Mouse (Mus musculus): ENCODE measurements at regions not wholly inside any gene's neighbourhood (a gene's known extent, or its start where the extent isn't known, plus 50 kb on each side); places are given as distances from the start of the nearest gene placed in this dataset.
A peak's percentile ranks its signal among the peaks of the same experiment; 100 is the strongest.

DNA sequence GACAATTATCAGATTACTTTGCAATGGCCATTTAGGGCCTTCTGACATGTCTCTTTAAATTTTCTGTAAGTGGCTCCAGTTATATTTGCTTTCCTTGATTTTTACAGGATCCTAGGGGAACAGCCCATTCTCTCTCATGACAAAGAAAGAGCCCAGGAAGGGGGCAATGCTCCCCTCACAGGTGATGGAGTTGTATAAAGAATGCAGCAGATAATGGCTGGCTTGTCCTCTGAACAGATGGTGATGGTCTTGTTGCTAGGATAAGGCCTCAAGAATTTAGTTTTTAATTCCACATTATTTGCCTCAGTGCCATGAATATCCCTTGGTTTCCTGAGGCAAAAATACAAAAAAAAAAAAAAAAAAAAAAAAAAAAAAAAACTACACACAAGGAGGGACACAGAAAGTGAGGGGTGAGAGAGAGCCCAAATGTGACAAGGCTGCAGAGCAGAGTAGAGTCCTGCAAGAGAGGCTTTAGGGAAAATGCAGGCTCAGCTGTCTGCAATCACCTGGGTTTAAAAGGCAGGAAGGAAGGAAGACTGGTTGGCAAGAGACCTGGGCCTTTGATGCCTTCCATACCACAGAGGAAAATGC, 272.8 kb upstream of the Zeb2 start:
- DNase-seq (ENCODE audit: inconsistent age in 2 of 2, low spot score in 1 of 2) = no peak

DNA sequence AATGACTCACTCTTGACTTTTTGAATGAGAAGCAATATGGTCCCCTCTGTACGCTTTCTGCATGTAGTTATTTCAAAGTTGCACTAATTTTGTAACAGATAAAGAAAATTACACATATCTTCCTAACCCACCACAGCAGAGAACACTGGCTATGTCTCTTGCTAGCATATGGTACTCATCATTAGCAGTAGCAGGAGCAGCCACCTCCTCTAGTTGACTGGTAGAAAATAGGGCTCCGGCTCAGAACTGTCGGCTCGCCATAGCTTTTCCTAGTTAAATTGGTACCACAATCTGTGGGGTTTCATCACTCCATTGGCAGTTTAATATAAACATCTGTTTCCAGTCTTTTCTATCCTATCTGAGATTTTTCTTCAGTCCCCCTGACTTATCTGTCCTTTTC, 254.1 kb upstream of the Zeb2 start:
- DNase-seq (ENCODE audit: inconsistent age in 2 of 2, low spot score in 1 of 2) = no peak

DNA sequence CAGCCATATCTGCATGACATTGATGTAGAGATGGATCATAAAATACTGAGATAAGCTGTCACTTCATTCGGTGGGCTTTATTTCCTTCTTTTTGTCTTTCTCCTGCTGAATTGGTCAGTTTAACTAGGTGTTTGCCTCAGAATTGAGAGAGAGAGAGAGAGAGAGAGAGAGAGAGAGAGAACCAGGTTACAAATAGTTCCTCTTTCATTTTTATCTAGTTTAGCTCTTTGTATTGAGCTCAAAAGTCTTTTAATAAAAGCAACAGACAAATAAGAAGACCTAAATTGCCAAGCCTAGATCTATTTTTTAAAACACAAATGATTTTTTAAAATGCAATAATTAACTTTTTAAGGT, 253.4 kb upstream of the Zeb2 start:
- DNase-seq (ENCODE audit: inconsistent age in 2 of 2, low spot score in 1 of 2) = no peak

DNA sequence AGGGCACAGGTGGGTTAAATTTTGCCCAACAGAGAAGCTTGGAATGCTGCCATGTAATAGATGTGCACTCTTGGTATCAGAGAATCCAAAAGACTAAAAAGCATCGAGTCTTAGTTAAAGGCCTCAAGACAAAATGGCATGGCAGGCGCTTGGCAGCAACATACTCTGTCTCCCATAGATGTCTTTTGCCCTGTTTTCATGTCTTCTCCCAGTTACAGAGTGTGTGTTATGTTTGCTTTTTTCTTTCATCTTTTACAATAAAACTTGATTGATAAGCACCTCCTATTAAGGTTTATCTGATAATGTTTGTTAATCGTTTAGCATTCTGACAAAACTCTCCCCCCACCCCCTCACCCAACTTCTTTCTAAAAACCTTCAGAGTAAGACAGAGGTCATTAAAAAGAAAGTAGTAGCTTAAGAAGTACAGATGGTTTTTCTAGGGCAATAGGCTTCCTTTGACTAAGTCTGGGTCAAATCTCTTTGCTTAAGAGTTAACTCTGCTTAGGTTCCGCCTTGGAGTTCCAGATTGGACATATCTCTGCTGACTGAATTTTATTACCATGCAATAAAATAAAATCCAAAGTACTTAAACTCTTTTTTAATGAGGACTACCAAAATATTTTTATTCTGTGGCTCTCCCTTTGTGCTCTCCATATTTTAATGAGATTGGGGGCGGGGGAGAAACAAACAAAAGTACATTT, 252.9 kb upstream of the Zeb2 start:
- no peak for DNase-seq (ENCODE audit: inconsistent age in 2 of 2, low spot score in 1 of 2)

DNA sequence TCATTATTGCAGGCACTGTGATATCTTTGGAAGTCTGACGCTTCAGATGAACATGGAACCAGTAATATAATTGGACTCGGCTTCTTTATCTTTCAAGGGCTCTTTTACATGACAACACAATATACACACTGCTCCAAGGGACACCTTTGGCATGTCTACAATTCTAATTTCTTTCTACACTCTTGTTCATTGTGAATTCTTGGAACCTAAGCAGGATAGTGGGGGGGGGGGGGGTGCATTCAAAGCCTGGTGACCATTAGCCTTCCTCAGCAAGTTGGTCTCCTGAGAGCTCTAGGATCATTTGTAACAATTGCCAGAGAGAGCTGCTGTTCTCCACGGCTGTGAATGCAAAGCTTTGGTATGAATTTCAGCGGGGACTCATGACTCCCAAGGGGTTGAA, 252.2 kb upstream of the Zeb2 start:
- no peak for DNase-seq (ENCODE audit: inconsistent age in 2 of 2, low spot score in 1 of 2)

DNA sequence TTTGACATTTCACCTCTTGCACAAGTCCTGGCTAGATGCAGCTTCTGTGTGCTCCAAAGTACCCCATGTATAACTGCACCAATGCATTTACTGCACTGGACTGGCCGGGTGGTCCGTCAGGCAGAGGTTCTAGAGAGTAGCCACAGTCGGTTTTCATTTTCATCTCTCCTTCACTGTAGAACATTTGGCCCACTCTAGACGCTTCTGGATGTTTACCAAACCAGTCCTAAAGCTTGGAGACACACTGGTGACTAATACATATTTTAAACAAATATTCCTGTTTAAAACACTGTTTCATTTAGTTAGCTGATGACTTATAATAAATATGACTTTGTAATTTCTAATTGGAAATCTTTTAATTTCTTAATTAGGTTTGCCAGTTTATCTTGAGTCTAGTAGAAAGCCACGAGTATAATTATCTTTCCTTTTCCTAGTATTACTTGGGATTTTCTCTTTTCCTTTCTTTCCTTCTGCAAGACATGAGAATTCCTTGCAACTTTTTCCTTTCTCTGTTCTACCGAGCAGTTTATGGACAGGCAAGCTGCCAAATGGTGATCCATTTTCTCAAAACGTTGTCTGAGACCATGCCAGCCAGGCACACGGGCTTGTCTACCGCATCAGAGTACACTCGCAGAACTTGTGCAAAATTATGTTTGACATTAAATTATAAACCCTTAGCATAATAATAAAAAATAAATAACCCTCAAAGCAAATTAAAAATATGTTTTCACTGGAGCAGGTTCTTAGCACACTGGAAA, 250.4 kb upstream of the Zeb2 start:
- peak in 1 of 2 experiments; percentile 34 for DNase-seq (ENCODE audit: inconsistent age in 2 of 2, low spot score in 1 of 2)

DNA sequence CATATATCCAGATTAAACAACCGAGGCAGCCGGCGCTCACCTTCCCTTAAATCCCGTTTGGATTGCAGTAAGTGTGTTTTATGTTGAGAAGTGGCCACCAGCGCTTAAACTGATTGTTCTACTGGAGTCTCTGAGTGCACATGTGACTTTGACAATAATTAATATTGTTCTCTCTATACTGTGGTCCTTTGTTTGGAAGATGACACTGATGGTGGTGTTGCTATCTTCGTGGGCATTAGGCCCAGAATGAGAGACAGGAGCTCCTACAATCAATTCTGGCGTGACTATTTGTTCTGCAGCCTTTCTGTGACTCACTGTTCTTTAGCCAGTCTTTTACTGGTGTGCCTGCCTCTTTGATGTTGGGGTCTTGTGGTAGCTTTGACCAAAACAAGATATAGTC, 240.1 kb upstream of the Zeb2 start:
- DNase-seq (ENCODE audit: inconsistent age in 2 of 2, low spot score in 1 of 2) = no peak

DNA sequence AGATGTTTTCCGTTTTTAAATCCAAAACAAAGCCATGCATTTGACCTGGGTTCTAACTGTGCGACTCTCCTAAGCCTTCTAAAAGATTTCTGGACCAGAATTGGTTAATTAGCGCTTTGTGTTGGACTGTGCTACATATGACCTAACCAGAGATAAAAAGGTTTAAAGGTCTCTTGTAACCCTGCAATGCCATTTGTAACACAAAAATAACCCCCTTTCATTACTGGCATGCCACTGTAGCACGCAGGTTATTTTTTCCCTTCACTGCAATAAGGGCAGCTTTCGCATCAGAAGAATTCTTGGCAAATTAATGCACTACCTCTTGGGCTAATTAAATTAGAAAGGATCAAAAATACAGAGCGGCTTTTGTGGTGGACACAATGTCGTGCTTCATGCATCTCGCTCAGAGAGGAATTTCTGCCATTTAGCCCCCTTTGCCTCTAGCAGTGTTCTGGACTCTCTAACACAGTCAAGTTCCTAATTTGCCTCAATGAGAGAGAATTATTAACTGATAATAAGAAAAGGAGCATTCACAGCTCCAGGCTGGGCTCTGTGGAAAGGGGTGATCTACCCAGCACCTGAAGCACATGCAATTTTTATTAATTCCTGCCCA, 239.5 kb upstream of the Zeb2 start:
- no peak for DNase-seq (ENCODE audit: inconsistent age in 2 of 2, low spot score in 1 of 2)

DNA sequence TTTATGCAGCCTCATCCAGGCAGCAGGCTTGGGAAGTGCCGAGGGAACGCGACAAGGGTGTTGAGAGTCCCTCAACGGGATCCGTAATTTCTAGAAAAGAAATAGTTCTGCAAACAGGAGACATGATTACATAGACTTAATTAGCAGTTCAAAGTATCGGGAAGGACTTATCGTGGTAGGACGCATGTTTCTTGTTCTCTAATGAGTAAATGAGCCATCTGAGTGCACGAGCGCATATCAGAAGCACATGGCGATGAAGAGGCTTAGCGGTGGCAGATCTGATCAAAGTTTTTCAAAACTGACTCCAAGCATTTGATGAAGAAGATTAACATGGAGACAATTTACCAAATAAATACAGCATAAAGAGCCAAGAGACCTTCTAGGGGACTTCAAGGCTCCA, 238.8 kb upstream of the Zeb2 start:
- no peak for DNase-seq (ENCODE audit: inconsistent age in 2 of 2, low spot score in 1 of 2)

DNA sequence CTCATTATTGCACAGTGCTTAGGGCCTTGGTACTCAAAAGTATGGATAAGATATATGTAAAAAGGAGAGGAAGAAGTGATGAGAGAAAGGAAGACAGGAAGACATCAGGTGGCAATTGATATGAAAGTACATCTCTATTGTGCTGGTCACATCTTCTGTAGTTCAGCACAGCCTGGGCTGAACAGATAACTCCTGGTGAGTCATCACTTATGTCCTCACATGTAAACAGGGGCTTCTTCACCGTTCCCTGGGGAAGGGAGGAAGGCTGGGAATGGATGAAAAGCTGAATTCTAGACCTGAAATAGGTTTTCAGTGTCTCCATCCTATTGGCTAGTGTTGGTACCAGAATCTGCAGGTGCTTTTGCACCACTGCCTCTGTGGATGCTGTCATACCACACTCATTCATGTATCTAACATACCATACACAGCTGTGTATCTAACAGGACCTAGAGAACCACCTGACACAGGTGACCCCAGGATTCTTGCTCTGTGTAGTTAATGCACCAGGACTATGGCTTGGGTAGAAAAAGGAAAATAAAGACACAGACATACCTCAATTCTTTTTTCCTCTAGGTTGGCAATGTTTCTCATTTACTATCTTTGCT, 234.4 kb upstream of the Zeb2 start:
- no peak for DNase-seq (ENCODE audit: inconsistent age in 2 of 2, low spot score in 1 of 2)

DNA sequence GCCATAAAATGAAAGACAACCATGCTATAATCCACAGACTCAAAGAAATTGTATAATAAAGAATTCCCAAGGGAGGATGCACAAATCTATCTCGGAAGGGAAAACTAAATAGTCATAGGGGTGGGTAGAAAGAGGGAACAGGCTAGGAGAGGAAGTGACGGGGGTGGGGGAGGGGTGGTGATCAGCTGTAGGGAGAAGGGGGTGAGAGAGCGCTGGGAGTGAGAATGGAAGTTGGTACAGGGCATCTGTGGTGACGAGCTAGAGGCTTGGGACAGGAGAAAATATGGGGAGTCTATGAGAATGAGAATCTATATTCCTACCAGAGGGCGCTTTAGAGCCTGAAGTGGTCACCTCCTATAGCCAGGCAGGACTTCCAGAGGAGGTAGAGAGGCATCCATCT, 229.2 kb upstream of the Zeb2 start:
- DNase-seq (ENCODE audit: inconsistent age in 2 of 2, low spot score in 1 of 2) = no peak

DNA sequence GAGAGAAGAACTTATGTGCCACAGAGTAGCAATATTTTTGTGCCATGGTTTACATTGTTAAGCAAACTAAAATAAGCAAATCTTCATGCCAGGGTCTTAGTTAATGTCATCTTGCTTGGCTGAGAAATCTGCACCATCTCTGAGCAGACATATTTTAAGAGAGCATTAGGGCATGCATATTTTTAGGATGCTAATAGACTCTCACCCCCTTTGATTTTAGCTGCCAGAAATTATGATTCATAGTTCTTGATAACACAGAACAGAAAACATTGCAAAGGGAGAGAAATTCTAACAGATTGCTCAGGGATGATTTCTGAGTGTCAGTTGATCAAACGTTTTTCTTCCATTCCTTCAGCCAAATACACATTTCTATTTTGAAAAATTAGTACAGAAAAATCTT, 222.7 kb upstream of the Zeb2 start:
- DNase-seq (ENCODE audit: inconsistent age in 2 of 2, low spot score in 1 of 2) = no peak

DNA sequence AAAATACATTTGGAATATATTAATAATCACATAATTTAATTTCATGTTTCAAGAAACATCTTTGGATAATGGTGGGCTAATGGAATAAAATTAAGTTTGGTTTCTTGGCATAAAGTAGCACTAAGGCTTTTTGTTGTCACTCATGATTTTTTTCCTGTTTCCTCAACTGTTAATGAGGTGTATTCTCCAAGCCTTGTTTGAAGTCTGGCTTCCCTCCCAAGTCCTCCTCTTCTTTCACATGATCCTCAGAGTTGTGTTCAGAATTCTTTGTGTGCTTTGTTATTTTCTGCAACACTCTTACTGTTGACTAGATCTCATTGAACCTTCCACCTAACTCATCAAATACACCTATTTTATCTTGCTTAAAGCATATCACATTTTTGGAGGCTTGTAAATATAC, 221.6 kb upstream of the Zeb2 start:
- no peak for DNase-seq (ENCODE audit: inconsistent age in 2 of 2, low spot score in 1 of 2)

DNA sequence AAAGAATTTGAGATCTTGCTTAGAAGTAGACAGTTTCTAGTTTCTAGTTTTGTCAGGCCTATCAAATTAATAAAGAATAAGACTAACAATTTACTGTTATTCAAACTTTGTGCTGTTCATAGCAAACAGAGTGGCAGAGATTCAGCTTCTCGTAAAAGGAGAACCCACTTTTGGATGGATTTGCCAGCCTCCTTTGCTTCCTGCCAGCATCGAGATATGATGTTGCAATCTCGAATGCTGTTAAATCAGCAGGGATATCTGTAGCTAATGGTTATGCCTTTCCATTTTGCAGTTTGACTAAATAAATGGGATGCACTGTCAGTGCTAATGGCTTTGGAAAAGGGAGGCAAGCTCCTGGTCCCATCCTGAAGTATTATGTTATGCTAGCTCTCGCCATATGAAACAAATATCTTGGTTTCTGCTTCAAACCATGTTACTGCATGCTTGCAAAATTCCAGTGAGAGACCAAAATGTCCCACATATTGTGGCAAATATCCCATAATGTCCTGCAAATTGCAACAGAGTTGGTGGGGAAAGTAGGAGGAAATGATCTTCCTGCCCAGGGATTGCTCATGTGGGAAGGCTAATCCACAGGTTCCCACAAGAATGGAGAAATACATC, 199.9 kb upstream of the Zeb2 start:
- peak in 1 of 2 experiments; percentile 28 for DNase-seq (ENCODE audit: inconsistent age in 2 of 2, low spot score in 1 of 2)

DNA sequence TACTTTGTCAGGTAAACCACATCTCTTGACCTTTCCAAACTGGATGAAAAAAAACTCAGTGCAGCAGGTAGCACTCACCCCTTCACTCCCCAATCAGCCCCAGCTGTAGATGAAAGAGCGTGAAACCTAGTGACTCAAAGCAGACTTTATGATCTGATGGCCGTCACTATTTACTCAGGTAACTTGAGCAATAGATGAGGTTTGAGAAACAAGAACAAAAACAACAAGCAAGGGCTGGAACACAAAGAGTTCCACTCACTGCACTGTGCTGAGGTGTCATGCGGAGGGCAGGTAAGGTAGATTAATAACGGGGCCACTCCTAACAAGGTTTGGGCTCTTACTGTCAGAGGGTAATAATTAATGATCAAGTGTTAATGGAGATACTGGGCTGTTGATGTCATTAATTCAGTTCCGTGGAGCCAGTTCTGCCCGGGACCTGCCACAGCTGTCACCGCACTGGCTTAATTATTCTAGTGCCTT, 170.4 kb upstream of the Zeb2 start:
- no peak for DNase-seq (ENCODE audit: inconsistent age in 2 of 2, low spot score in 1 of 2)

DNA sequence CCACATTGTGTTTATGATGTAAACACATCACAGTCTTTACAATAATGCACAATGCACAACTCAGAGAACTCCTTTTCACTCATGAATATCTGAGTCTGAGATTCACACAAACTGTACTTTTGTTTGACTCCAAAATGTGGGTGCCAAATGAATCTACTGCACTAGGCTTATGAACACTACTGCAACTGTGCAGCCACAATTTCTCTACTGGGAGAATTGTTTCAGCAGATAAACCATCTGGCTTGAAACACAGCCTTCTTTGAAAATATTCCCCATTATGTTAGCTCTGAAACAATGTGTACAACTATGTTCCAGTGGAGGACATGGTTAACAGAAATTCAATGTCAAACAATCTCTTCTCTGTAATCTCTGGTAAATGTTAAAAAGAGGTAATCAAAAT, 166.6 kb upstream of the Zeb2 start:
- DNase-seq (ENCODE audit: inconsistent age in 2 of 2, low spot score in 1 of 2) = no peak

DNA sequence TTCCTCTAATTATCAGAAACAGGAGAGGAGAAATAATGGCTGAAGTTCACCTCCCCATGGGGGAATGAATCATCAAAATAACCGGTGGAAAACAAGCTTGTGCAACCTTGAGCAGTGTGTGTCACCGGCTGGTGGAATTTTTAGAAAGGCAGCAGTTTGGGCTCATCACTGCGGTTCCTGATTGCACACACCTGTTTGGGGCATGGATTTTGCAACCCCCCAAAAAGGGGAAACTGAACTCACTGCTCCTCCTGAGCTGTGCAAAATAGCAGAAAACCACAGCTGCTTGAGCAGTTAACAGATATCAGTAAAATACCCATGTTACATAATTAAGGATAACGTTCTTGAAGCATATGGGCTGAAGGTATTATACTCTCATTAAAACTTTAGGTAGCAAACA, 162.3 kb upstream of the Zeb2 start:
- peak; percentile 58 to 82 for DNase-seq (ENCODE audit: inconsistent age in 2 of 2, low spot score in 1 of 2)

DNA sequence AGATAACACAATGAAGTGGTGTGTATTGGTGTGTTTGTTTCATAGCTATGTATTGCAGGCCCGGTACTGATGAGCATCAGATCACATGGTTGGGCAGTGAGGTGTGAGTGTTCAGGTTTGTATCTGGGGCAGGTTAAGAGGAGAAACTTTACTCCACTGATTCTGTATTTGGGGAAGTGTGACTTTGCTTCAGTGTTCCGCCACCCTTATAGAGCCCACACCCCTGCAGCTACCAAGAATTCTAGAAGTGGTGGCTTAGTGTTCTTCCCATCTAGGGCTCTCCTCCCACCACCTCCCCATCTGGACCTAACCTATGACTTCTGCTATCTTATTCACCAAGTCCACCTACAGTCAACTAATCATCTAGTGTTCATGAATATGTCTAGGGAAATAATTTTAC, 160.4 kb upstream of the Zeb2 start:
- no peak for DNase-seq (ENCODE audit: inconsistent age in 2 of 2, low spot score in 1 of 2)

DNA sequence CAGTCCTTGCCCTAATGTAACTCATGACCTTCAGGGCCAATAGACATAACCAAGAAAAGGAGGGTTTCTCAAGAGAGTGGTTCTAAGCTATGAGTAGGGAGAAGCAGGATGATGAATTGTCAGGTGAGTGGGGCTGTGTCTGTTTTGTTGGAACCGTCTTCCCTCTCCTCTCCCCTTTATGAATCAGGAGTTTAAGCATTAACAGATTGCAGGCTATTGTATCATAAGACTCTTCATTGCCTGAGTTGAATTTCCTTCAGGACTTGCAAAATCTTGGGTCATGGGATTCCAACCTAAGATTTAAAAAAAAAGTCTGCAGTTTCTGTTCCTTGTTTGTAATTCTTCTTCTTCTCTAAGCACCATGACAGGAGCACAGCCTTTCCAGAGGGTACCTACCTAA, 159.5 kb upstream of the Zeb2 start:
- no peak for DNase-seq (ENCODE audit: inconsistent age in 2 of 2, low spot score in 1 of 2)

DNA sequence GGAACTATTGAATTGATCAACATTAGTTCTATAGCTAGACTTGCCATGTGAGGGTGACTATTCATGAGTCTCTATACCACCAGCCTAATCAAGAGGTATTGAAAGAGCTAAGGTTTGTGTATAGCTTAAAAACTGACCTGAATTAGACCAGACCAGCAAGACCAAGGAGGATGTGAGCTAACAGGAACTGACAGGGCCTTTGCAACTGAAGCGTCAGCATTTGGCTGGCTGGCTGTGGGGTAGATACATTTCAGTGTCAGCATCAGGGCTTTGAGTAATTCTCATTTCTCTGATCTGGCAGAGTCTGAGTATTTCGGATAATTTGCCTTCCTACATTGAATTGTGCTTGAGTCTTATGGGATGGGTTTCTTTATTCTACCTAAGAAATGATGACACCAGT, 152.8 kb upstream of the Zeb2 start:
- no peak for DNase-seq (ENCODE audit: inconsistent age in 2 of 2, low spot score in 1 of 2)

DNA sequence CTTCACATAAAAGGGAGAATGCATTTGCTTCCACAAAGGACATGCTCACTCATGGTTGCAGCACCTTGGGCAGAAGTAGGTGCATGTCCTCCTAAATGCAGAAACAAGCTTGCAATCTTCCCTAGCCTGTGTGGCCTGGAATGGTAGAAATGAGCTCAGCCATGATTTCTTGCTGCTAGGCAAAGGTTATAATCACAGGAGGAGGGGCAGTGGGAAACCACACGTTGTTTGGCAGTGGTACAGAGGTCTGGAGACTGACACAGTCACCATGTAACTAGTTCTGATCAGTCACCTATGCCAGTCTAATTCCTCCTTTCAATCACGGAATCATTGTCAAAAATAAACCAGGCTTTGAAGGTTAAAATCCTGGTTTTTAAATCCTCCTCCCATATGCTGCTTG, 148.6 kb upstream of the Zeb2 start:
- no peak for DNase-seq (ENCODE audit: inconsistent age in 2 of 2, low spot score in 1 of 2)

Measured in adrenal gland, adult (tissue).